Mouse (Mus musculus): Measurements from ENCODE around the gene Fam227a. TPM values are rescaled to one million over a fixed set of nuclear protein-coding genes. Genes with fewer than 3 reads are reported as not detected.

Gene Fam227a
- polyA plus RNA-seq, 1 experiment = 0.16 TPM

DNA sequence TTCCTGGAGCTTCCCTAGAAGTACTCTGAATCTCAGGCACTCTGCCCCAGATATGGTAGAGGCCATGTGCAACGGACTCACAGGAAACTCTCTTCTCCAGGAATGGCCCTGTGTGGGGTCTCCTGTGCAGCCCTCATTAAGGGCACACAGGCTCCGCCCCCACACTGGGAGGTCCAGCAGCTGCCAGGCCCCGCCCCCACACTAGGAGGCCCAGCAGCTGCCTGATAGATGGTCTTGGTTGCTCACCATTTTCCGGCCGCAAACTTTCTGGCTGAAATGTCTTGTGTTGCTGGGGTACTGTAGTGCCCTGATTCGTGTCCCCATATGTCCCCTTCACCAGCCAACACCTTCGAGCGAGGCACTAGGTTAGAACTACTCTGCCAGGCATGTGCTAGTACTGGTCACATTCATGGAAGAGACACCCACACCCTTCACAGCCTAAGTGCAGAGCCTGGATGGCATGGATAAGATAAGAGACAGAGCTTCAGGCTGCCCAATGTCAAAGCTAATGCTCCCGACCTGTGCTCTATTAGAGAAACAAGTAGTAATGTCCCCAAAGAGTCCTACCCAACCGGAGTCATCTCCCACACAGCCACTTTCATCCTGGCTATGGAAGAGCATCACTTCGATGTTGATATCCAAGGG, 38.9 kb downstream of the Fam227a start:
- WGBS = 86% methylated on average over 11 of the region's 11 CpGs
- DNase-seq (ENCODE audit: low read depth, low spot score) = no peak

DNA sequence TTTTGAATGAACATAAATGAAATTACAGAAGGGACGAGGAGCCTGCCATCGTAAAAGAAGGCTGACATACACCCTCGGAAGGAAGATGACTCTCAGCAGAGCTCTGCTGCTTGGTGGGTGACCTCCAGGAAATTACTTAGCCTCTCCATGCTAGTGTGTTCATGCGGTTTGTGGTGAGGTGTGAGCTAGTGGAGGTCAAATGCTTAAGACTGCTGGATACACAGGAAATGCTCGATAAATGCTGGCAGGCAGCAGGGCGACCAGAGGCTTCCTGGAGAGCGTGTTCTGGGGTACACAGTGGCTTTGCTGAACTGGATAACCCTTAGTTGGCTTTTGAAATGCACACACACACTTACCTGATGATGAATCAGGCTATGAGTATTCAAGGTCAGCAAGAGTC, 40.3 kb downstream of the Fam227a start:
- no peak for DNase-seq (ENCODE audit: low read depth, low spot score)
- WGBS = 68% methylated on average over 7 of the region's 7 CpGs

DNA sequence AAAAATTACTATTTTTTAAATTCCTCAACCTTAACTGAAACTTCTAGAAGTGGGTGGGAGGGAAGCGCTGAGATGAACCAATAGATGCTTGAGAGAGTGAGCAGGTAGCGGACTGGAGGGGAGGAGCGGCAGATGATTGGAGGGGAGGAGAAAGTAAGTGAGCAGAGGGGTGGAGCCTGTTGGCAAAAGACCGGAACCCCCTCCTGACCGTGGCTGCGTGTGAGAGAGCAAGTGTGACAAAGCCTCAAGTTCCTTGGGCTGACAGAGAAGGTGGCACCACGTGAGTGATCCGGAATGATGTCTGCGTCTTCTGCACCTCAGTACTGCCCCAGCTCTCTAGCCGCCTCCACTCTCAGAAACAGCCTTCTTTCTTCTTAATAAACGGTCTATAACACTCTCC, 41.6 kb downstream of the Fam227a start:
- DNase-seq (ENCODE audit: low read depth, low spot score) = no peak
- 86% methylated on average over 11 of the region's 11 CpGs for WGBS

DNA sequence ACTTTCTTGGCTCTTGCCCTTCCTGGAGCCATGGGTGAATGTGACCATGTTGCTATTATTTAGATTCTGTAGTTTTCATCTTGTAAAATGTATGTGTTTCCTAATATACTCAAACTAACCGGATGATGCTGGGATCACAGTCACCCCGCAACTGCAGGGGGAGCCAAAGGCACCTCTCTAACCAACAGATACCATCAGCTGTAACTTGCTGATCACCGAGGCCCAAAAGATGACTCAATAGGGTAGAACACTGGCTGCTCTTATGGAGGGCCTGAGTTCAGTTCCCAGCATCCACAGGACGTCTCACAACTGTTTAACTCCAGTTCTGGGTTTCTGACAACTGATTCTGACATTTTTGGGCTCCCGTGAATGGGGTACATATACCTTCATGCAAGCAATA, 42.0 kb downstream of the Fam227a start:
- no peak for DNase-seq (ENCODE audit: low read depth, low spot score)
- 82% methylated on average over 5 of the region's 5 CpGs for WGBS

DNA sequence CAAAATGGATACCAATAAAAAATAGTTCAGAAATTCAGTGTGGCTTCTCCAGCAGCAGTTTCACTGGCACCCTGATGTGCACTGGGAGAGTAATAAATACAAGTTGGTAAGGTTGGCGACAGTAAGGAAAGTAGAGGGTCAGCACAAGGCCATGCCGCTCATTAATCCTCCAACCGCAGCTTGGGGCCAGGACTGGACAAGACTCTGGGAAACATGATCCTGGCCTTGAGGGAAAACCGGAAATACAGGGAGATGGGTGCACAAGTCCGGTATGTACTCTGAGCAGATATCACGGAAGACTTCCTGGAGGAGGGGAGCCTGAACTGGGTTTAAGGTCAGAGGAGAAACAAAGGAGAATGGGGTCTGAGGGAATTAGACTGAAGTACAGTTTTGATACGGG, 43.3 kb downstream of the Fam227a start:
- WGBS = 70% methylated on average over 7 of the region's 7 CpGs
- no peak for DNase-seq (ENCODE audit: low read depth, low spot score)

DNA sequence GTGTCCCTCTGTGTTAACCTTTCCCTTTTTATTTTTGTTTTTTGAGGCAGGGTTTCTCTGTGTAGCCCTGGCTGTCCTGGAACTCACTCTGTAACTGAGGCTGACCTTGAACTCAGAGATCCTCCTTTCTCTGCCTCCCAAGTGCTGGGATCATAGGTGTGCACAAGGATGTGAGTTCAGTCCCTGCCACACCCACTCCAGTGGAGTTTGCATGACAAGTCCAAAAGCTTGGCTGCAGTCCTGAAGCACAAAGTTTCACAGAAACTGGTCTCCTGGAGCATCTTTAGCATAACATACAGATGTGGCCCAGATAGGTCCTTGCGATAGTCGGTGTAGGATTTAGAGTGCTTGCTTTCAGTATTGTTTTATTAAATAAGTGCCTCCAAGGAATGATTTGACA, 49.5 kb downstream of the Fam227a start:
- DNase-seq (ENCODE audit: low read depth, low spot score) = no peak
- 98% methylated on average over 2 of the region's 2 CpGs for WGBS

DNA sequence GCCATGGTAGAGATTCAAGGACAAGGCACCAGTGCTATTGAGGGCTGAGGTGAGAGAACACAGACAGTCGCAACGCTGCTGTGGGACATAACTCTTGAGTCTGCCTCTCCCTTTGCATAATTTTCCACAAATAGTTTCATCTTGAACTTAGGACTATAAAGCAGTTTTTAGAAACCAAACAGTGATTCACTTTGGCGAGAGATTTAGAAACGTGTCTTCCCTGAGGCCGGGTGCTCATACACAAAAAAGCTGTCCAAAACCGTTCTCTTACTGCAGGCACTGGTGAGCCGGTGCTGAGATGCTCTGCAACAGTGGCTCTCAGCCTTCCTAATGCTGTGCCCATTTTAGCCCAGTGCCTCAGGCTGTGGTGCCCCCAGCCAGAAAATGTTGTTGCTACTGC, 50.5 kb downstream of the Fam227a start:
- no peak for DNase-seq (ENCODE audit: low read depth, low spot score)
- 59% methylated on average over 7 of the region's 7 CpGs for WGBS

DNA sequence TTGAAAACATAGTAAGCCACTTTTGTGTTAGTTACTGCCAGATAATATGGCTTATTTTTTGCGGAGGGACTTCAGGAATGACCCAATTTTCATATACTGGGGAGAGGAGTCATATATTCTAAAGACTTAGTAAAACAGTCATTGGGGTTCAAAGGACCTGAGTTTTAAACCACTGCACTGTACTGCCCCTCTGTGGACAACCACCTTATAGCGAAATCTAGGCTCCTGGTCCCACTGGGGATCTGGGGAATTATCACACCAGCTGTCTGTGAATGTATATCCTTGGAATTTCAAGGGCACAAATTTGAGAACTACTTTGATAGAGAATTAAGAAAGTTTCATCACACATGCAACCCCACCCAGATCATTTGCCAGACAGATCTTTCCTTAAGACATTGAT, 51.0 kb downstream of the Fam227a start:
- WGBS = 53% methylated on average over 2 of the region's 2 CpGs
- no peak for DNase-seq (ENCODE audit: low read depth, low spot score)

DNA sequence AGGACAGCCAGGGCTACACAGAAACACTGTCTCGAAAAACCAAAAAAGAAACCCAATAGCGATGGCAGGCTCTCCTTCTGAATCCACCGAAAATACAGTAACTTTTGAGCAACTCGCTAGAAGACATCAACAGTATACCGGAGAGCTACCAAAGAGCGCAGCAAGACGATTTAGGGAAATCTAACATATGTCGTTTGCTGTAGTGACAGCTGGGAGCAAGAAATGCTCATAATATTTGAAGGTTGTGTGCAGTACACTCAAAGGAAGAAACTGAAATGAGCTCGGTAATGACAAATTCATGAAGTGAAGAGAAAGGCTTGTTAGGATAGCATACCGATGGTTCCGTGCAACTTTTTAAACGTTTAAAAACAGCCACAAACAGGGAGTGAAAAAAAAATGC, 52.6 kb downstream of the Fam227a start:
- DNase-seq (ENCODE audit: low read depth, low spot score) = no peak
- WGBS = 84% methylated on average over 12 of the region's 12 CpGs

DNA sequence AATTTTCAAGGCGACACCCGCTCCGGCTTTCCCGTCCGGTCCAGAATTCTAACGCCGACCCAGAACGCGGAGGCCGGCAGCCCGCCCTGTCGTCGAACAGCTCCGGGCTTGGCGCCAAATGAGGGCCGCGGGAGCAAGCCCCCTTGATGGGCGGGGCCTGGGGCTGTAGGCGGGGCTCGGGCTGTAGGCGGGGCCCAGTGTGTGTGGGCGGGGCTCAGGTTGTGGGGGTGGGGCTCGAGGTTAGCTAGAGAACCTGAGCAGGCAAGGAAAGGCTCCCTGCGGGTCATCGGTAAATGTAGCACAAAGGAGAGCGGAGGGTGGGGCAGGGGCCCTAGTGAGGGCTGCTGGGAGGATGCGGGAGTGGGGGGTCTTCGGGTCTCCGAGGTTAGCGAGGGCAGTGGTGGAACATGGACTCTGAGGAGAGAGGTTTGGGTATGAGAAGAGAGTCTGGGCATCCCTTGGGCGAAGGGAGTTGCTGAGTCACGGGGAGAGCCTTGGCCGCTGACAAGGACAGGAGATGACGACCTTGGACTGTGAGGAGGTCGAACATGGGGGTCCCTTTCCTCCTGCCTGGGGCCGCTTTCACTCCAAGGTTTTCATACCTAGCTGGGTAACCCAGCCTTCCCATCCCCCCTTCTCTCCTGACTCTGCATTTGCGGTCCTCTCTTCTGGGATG, 53.6 kb downstream of the Fam227a start, which contains the start of gene Dmc1:
TSS of gene Dmc1 (minus strand) at position 120 of the 676 bp plus-strand sequence.
- 12% methylated on average over 37 of the region's 37 CpGs for WGBS
- DNase-seq (ENCODE audit: low read depth, low spot score) = no peak

DNA sequence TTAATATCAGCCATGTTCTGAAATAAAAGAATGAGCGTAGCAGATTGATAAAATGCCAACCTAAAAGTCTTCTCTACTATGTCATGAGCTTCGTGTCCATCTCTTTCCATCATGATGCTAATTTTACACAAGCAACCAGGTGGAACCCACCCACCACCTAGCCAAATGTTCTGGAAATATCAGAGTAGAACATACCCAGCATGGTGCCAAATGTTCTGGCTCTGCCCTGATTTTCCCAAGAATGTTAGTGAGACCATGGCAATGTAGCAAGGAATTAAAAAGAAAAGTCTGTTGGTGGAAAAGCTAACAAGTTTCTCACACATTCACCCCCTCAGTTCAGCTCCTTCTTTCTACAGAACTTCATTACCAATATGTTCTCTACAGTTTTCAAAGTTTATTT, 58.6 kb downstream of the Fam227a start:
- 78% methylated on average over 2 of the region's 2 CpGs for WGBS
- DNase-seq (ENCODE audit: low read depth, low spot score) = no peak

DNA sequence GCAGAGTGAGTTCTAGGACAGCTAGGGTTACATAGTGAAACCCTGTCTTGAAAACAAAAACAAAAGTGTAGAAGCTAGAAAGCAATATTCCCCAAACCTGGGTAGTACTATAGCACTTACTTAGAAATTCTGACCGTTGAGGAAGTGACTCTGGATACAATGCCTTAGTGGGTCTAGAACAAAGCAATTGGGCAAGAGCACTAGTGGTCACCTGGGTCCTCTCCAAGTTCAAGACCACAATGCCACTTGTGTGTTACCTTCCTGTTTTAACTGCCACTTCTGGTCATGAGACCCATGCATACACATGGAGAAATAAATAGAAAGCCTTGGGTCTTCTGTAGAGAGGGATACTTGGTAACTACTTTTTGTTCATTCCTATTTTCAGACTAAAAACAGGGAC, 60.0 kb downstream of the Fam227a start:
- 86% methylated on average over 1 of the region's 1 CpGs for WGBS
- no peak for DNase-seq (ENCODE audit: low read depth, low spot score)

DNA sequence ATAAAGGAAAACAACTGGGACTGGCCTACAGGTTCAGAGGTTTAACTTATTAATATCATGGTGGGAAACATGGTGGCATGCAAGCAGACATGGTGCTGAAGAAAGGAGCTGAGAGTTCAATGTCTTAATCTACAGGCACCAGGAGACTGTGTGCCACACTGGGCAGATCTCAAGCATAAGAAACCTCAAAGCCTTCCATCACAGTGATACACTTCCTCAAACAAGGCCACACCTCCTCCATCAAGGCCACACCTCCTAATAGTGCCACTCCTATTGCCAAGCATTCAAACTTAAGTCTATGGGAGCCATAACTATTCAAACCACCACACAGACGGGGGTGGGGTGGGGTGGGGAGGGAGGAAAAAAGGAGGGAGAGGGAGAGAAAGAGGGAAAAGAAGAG, 77.2 kb downstream of the Fam227a start:
- DNase-seq (ENCODE audit: low read depth, low spot score) = no peak
- 58% methylated on average over 1 of the region's 1 CpGs for WGBS

DNA sequence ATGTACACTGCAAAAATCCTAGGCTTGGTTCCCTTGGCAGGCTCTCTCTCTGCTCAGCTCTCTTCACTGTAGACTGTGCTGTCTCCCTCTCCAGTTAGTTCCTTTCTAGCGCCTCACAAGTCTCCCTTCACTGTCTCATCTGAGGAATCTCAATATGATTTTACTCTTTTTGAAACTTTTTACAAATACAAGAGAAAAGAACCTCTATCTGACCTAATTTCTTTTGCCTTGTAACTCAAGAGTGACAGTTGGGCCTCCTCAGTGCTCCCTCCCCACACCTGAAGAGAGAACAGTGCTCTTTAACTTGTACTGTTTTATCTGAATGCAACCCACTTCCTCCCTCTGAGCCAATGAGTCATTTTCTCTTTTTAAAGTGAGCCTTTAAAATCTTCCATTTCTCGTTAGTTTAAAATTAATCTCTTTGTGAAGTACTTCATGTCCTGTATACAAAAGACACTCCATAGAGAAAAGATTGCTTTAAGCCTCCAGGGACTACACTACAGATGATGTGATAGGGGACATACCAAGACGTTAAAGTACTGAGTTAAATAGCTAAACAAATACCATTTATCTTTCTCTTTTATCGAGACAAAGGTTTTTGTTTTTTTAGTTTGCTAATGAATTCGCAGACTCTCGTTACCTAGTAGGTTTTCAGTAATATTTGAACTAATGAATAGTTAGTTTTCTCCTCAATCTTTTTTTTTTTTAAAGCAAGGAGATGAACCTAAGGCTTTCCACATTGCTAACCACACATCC, 80.9 kb downstream of the Fam227a start:
- no peak for DNase-seq (ENCODE audit: low read depth, low spot score)
- WGBS = 62% methylated on average over 6 of the region's 6 CpGs

DNA sequence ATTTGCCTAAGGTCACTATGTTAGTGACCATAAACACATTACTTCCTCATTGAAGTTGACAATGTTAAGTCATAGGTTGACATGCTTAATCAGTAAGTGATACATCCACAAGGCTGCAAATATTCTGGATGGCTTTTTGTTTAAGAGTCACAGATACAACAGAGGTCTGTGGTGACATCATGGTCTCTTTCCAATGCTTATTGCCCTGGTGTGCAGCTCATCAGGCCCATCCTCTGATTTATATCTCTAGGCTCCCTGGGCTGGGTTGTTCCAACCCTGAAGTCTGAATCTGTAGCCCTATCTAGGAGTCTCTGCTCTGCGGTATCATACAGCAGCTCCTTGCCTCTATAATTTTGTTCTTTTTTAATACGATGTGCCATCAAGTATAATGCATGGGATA, 81.8 kb downstream of the Fam227a start:
- 94% methylated on average over 2 of the region's 2 CpGs for WGBS

DNA sequence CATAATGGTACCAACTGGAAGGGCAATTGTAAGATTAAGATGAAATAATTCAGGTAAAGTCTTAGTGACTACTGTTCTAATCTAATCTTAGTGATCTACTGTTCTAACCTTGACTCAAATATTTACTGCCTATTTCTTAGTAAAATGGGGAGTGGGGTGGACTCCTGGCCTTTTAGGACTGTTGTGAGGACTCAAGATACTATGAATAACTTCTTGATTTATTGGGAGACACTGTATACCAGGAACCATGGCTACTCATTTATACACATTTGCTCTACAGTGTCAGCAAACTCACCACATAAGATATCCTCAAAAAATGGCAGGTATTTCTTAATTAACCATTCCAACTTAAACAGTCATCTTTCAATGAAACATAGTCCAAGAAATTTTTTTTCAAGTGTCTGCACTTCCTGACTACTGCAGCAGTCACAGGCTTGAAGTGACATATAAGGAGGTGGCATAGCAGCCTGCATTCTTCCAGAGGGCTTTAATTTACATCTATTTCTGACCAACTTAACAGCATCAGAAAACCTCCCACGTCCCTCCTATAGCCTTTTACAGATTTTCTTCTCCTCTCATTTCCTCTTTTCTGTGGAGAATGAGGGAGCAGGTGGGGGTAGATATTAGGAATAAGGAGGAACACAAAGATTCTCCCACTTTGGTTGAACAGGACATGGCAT, 83.1 kb downstream of the Fam227a start:
- DNase-seq (ENCODE audit: low read depth, low spot score) = no peak
- WGBS = 62% methylated on average over 1 of the region's 1 CpGs

More for the DNA sequence above, 81.8 kb downstream of the Fam227a start:
- DNase-seq (ENCODE audit: low read depth, low spot score) = no peak

DNA sequence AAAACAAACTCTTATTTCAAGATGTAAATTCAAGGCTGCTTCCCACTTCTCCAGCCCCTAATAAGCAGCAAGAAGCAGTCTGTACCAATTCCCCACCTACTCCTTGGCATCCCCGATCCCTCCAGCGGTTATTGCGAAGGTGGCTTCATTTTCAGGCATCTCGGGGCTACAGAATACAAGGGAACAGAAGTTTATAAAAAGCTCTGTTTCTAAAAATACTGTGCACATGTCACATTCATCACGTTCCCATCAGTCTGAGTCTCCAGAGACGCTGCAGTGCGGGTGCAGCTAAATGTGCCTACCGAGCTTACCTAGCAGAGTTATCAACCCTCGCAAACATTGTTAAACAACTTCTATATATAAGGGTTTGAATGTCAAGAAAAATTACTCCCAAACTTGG, 96.3 kb downstream of the Fam227a start:
- 76% methylated on average over 9 of the region's 9 CpGs for WGBS
- DNase-seq (ENCODE audit: low read depth, low spot score) = no peak

DNA sequence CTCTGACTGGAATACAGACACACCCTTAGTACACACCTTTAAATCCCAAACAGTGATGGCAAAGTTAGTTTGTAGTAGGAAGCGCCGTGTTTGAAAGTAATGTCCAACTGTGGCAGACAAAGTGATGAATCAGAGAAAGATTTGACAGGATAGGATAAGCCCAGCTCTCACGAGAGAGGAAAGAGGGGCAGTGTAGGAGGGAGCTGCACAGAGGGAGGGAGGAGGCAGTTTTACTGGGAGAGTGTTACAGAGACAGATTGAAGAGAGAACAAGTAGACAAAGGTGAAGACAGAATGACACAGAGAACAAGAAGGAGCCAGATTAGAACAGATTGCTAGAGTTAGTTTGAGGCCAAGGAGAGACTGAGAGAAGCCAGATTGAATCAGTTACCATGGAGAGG, 99.1 kb downstream of the Fam227a start:
- no peak for DNase-seq (ENCODE audit: low read depth, low spot score)
- WGBS = 50% methylated on average over 3 of the region's 3 CpGs
